Comparison of ENCODE assay signal across 43 mouse cellular contexts in the genomic region with DNA sequence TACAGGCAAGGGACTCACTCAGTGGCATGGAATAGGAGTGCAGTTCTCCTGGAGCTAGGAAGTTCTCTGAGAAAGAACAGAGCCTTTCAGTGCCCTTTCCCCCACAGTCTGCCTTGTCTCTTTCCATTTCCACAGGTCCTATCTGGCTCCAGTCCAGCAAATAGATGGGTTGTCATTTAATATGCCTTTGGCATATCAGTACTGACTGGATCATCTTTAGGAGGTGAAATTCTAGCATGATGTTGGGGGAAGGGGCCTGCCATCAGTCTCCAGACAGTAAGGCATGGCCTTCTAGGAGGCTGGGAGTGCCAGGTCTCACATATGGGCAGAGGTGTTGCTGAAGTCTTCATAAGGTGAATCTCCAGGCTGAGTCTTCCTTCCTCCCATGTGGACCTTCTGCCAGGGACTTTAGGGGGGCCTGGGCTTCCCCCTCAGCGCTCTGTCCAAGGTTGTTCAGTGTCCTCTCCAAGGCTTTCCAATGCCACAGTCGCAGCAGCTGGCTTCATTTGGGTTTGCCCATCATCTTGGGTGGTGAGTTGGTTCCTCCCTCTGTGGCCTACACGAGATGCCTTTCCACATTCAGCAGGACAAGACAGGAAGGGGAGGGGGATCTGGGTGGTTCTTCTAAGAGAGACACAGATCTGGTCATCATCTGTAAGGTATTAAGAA. TPM values are rescaled to one million over a fixed set of nuclear protein-coding genes. Genes with fewer than 3 reads are reported as not detected.
A peak's percentile ranks its signal among the peaks of the same experiment; 100 is the strongest.
DNase-seq lines count a peak whose midpoint lies in the region; ATAC-seq and TF ChIP-seq lines count a peak whose summit lies in the region.
"Had no signal": no experiment of that assay in that cellular context is flagged by ENCODE, and none has a peak within 500 bp of the region (broad histone marks: within the 10 kb centered on the region; RNA-seq: fewer than 3 reads in every experiment).

No protein-coding gene starts in this region.

- H3K36me3 ChIP-seq in midbrain, embryonic 11.5 days (ENCODE audit: control insufficient read depth, insufficient read depth, low read length): no peaks in the 10 kb centered on the region
- no peaks in the 10 kb centered on the region for H3K36me3 ChIP-seq in midbrain, embryonic 13.5 days
- no peaks in the 10 kb centered on the region for H3K36me3 ChIP-seq in heart, embryonic 16.5 days (ENCODE audit: control insufficient read depth, insufficient read depth)
- no peaks in the 10 kb centered on the region for H3K36me3 ChIP-seq in myocyte (ENCODE audit: control insufficient read depth, insufficient read depth)
- H3K36me3 ChIP-seq: embryonic facial prominence, embryonic 15.5 days; hindbrain, embryonic 12.5 days; intestine, embryonic 15.5 days; midbrain, embryonic 15.5 days had no signal

- H3K79me2 ChIP-seq in myocyte (ENCODE audit: control insufficient read depth, insufficient read depth): peaks cover 76% of the 10 kb centered on the region

- TF ChIP-seq POLR2A in myocyte (IDR thresholded peaks at IDR 0.05; ENCODE audit: insufficient read length, low read depth): no peak

- H3K27ac ChIP-seq in midbrain, embryonic 11.5 days (ENCODE audit: low read depth, low read length): no peak overlapping the region
- no peak overlapping the region for H3K27ac ChIP-seq in midbrain, embryonic 13.5 days
- peak overlapping the region; percentile 95 for H3K27ac ChIP-seq in heart, embryonic 16.5 days (ENCODE audit: low read length)
- H3K27ac ChIP-seq: embryonic facial prominence, embryonic 10.5 days; embryonic facial prominence, embryonic 15.5 days; hindbrain, embryonic 12.5 days; hindbrain, postnatal 0 days; intestine, embryonic 15.5 days; kidney, postnatal 0 days; liver, embryonic 14.5 days; macrophage; midbrain, embryonic 15.5 days; stomach, postnatal 0 days had no signal

- H3K4me3 ChIP-seq in midbrain, embryonic 11.5 days (ENCODE audit: low read depth, low read length): no peak overlapping the region
- H3K4me3 ChIP-seq in midbrain, embryonic 13.5 days (replicated peaks): no peak overlapping the region
- H3K4me3 ChIP-seq in heart, embryonic 16.5 days (ENCODE audit: low read length): no peak overlapping the region
- H3K4me3 ChIP-seq in myocyte: no peak overlapping the region
- H3K4me3 ChIP-seq: embryonic facial prominence, embryonic 10.5 days; embryonic facial prominence, embryonic 15.5 days; hindbrain, embryonic 12.5 days; intestine, embryonic 15.5 days; midbrain, embryonic 15.5 days had no signal

- 90% methylated on average over 3 of the region's 3 CpGs for WGBS in midbrain, embryonic 11.5 days
- WGBS in midbrain, embryonic 13.5 days: 96% methylated on average over 3 of the region's 3 CpGs
- WGBS in heart, embryonic 16.5 days: 66% methylated on average over 3 of the region's 3 CpGs

- H3K4me1 ChIP-seq in midbrain, embryonic 11.5 days (ENCODE audit: control insufficient read depth, insufficient read depth, low read length): peaks cover 8% of the 10 kb centered on the region
- H3K4me1 ChIP-seq in midbrain, embryonic 13.5 days (replicated peaks): peaks cover 26% of the 10 kb centered on the region
- peaks cover 60% of the 10 kb centered on the region for H3K4me1 ChIP-seq in heart, embryonic 16.5 days (ENCODE audit: control insufficient read depth, insufficient read depth, low read length)

- DNase-seq in heart, adult 11 months: peak; percentile 90
- no peak for DNase-seq in heart, adult 8-10 months (ENCODE audit: low spot score)
- DNase-seq in midbrain, embryonic 11.5 days (ENCODE audit: low spot score, missing footprints): peak; percentile 39
- DNase-seq in MN1 (ENCODE audit: low spot score): no peak
- DNase-seq in adrenal gland, postnatal 14 days: no peak
- DNase-seq: adrenal gland, postnatal 36 days; cerebellum, adult 18-20 months; cerebellum, postnatal 14 days; kidney, adult 8-10 months; kidney, postnatal 4 days; lung, adult 2 months; lung, postnatal 10 days; right cerebral cortex, postnatal 25 days; thymus, postnatal 4 days had no signal

- no peak for ATAC-seq in midbrain, embryonic 11.5 days (ENCODE audit: low FRiP score)
- no peak for ATAC-seq in midbrain, embryonic 13.5 days
- ATAC-seq in heart, embryonic 16.5 days (replicated peaks; ENCODE audit: extremely low read depth, insufficient read depth, low FRiP score): no peak
- ATAC-seq: forebrain, embryonic 14.5 days; hindbrain, postnatal 0 days; intestine, embryonic 15.5 days; midbrain, embryonic 15.5 days had no signal

- no peak overlapping the region for H3K9ac ChIP-seq in midbrain, embryonic 11.5 days (ENCODE audit: low read length)
- no peak overlapping the region for H3K9ac ChIP-seq in midbrain, embryonic 13.5 days (replicated peaks)
- peak overlapping the region; percentile 100 for H3K9ac ChIP-seq in heart, embryonic 16.5 days (ENCODE audit: low read length)
- H3K9ac ChIP-seq: embryonic facial prominence, embryonic 15.5 days; hindbrain, embryonic 12.5 days; intestine, embryonic 15.5 days; liver, embryonic 14.5 days; midbrain, embryonic 15.5 days had no signal

- no peaks in the 10 kb centered on the region; the same call in 1 of the 2 replicates for H3K27me3 ChIP-seq in midbrain, embryonic 11.5 days (ENCODE audit: control insufficient read depth, insufficient read depth, low read length)
- no peaks in the 10 kb centered on the region; the same call in 1 of the 2 replicates for H3K27me3 ChIP-seq in midbrain, embryonic 13.5 days
- no peaks in the 10 kb centered on the region for H3K27me3 ChIP-seq in heart, embryonic 16.5 days (ENCODE audit: control insufficient read depth, insufficient read depth, low read length)
- H3K27me3 ChIP-seq in myocyte (ENCODE audit: control insufficient read depth, insufficient read depth, insufficient read length): no peaks in the 10 kb centered on the region
- H3K27me3 ChIP-seq: embryonic facial prominence, embryonic 15.5 days; hindbrain, embryonic 12.5 days; intestine, embryonic 15.5 days; midbrain, embryonic 15.5 days had no signal

- no peak overlapping the region for H3ac ChIP-seq in myocyte (ENCODE audit: control insufficient read depth, insufficient read length)

- no peaks in the 10 kb centered on the region for H3K9me3 ChIP-seq in midbrain, embryonic 11.5 days (ENCODE audit: control insufficient read depth, low read length)
- no peaks in the 10 kb centered on the region for H3K9me3 ChIP-seq in midbrain, embryonic 13.5 days
- no peaks in the 10 kb centered on the region for H3K9me3 ChIP-seq in heart, embryonic 16.5 days (replicated peaks; ENCODE audit: control insufficient read depth, low read length)
- H3K9me3 ChIP-seq: embryonic facial prominence, embryonic 10.5 days; embryonic facial prominence, embryonic 15.5 days; hindbrain, embryonic 12.5 days; intestine, embryonic 15.5 days; midbrain, embryonic 15.5 days had no signal

- H3K4me2 ChIP-seq in midbrain, embryonic 11.5 days: no peak overlapping the region
- H3K4me2 ChIP-seq in midbrain, embryonic 13.5 days (replicated peaks): no peak overlapping the region
- peak overlapping the region; percentile 71 for H3K4me2 ChIP-seq in heart, embryonic 16.5 days (ENCODE audit: low read depth, low read length)
- H3K4me2 ChIP-seq in myocyte (ENCODE audit: low read depth): peak overlapping the region; percentile 95
- H3K4me2 ChIP-seq: embryonic facial prominence, embryonic 15.5 days; hindbrain, embryonic 12.5 days; intestine, embryonic 15.5 days; midbrain, embryonic 15.5 days had no signal

TF ChIP-seq in myocyte, 11 proteins besides CTCF, POLR2A, EP300 and RAD21:
- no peak for TF ChIP-seq REST (IDR thresholded peaks at IDR 0.05; ENCODE audit: insufficient read depth, insufficient read length)
- peak in 1 of 3 experiments; percentile 57 for TF ChIP-seq MYOG (IDR thresholded peaks at IDR 0.05; ENCODE audit: control insufficient read depth in 1 of 3, insufficient read depth in 1 of 3, insufficient read length in 2 of 3, low read depth in 2 of 3)
- TF ChIP-seq MYOD1 (IDR thresholded peaks at IDR 0.05; ENCODE audit: control insufficient read depth in 1 of 3, insufficient read length in 2 of 3, low read depth in 2 of 3): peak in 1 of 3 experiments; percentile 60

RNA-seq across cellular contexts. Expression of gene Lrrfip1, which starts 3.5 kb away (rescaled TPM):
- total RNA-seq in heart, adult 8-10 months (2022): 10 to 100 TPM; 55.4 to 72.1 (median 61.1) TPM
- polyA plus RNA-seq in midbrain, embryonic 11.5 days (2014; fragmentation: Nextera tagmentation; extraction: Ambion mirVana): 20.2 and 21.1 TPM in 2 replicates
- 23.0 and 23.6 TPM in 2 replicates for polyA plus RNA-seq in midbrain, embryonic 13.5 days (2015; fragmentation: Nextera tagmentation; extraction: Ambion mirVana)
- 156 TPM in 2 replicates for polyA plus RNA-seq in heart, embryonic 16.5 days (2015; fragmentation: Nextera tagmentation; extraction: Ambion mirVana)
- 83.3 TPM for polyA plus RNA-seq in myocyte (2012; fragmentation: generic; extraction: Trizol)
- 49.4 and 61.1 TPM in 2 replicates for total RNA-seq in adrenal gland, postnatal 14 days (2021)

RNA-seq across cellular contexts. Expression of gene Rab17, which starts 32.5 kb away (rescaled TPM):
- total RNA-seq in heart, adult 8-10 months (2022): 1 to 10 TPM; 2.0 to 4.4 (median 3.3) TPM
- not detected in 2 replicates for polyA plus RNA-seq in midbrain, embryonic 11.5 days (2014; fragmentation: Nextera tagmentation; extraction: Ambion mirVana)
- 0.23 TPM in 1 of 2 replicates, not detected in the other for polyA plus RNA-seq in midbrain, embryonic 13.5 days (2015; fragmentation: Nextera tagmentation; extraction: Ambion mirVana)
- polyA plus RNA-seq in heart, embryonic 16.5 days (2015; fragmentation: Nextera tagmentation; extraction: Ambion mirVana): 3.8 and 4.6 TPM in 2 replicates
- polyA plus RNA-seq in myocyte (2012; fragmentation: generic; extraction: Trizol): not detected
- total RNA-seq in adrenal gland, postnatal 14 days (2021): 0.64 and 2.7 TPM in 2 replicates
- total RNA-seq: adrenal gland, adult 18-20 months; adrenal gland, postnatal 36 days; gastrocnemius, adult 8-10 months; hindbrain, postnatal 0 days; layer of hippocampus, adult 8-10 months; layer of hippocampus, postnatal 25 days; left cerebral cortex, postnatal 36 days; MEL; neutrophil, adult 5-6 weeks had no signal
- polyA plus RNA-seq: brain, embryonic 14.5 days; hindbrain, postnatal 0 days; macrophage had no signal

RNA-seq across cellular contexts. Expression of gene Prlh, which starts 49.1 kb away (rescaled TPM):
- not detected for total RNA-seq in heart, adult 8-10 months (2022)
- polyA plus RNA-seq in midbrain, embryonic 11.5 days (2014; fragmentation: Nextera tagmentation; extraction: Ambion mirVana): not detected in 2 replicates
- polyA plus RNA-seq in midbrain, embryonic 13.5 days (2015; fragmentation: Nextera tagmentation; extraction: Ambion mirVana): not detected in 2 replicates
- polyA plus RNA-seq in heart, embryonic 16.5 days (2015; fragmentation: Nextera tagmentation; extraction: Ambion mirVana): not detected in 2 replicates
- polyA plus RNA-seq in myocyte (2012; fragmentation: generic; extraction: Trizol): not detected
- not detected in 2 replicates for total RNA-seq in adrenal gland, postnatal 14 days (2021)
- total RNA-seq: adrenal gland, adult 18-20 months; adrenal gland, postnatal 36 days; gastrocnemius, adult 8-10 months; granulocyte monocyte progenitor cell, adult 5-6 weeks; hindbrain, postnatal 0 days; layer of hippocampus, adult 8-10 months; layer of hippocampus, postnatal 25 days; left cerebral cortex, adult 8-10 months; left cerebral cortex, postnatal 36 days; megakaryocyte-erythroid progenitor cell, adult 5-6 weeks; MEL; neutrophil, adult 5-6 weeks had no signal
- polyA plus RNA-seq: brain, embryonic 14.5 days; embryonic facial prominence, embryonic 10.5 days; embryonic facial prominence, embryonic 15.5 days; forebrain, embryonic 14.5 days; hindbrain, embryonic 12.5 days; intestine, embryonic 15.5 days; kidney, postnatal 0 days; limb, embryonic 14.5 days; liver, embryonic 14.5 days; lung, adult 2 months; macrophage; midbrain, embryonic 15.5 days; neural tube, embryonic 11.5 days; spleen, adult 2 months; stomach, postnatal 0 days; thymus, postnatal 0 days had no signal

Comparison
In these comparisons a context has a peak if more than half of its experiments do, and no peak if none do; other contexts are left out.
1. DNase-seq: peak in heart, adult 11 months (single experiment) and midbrain, embryonic 11.5 days (single experiment); none in heart, adult 8-10 months (single experiment), MN1 (single experiment) and adrenal gland, postnatal 14 days (single experiment).
2. H3K4me2 ChIP-seq: peak in heart, embryonic 16.5 days (single experiment) and myocyte (single experiment); none in midbrain, embryonic 11.5 days (single experiment) and midbrain, embryonic 13.5 days (single experiment).